Mouse (Mus musculus) cerebellum, adult 2 months (tissue): ENCODE measurements at regions not wholly inside any gene's neighbourhood (a gene's known extent, or its start where the extent isn't known, plus 50 kb on each side); places are given as distances from the start of the nearest gene placed in this dataset.

Experiments
- CTCF ChIP-seq: fragments of 200-500 bp; IDR thresholded peaks from 2 replicates; pipeline ENCODE4 v1.5.1; 2011; ENCODE audit warnings: low read depth, mild to moderate bottlenecking, control low read depth, low read length, moderate library complexity, borderline replicate concordance; ENCODE audit not compliant: insufficient read depth
- POLR2A ChIP-seq: fragments of 200-500 bp; IDR thresholded peaks from 2 replicates; pipeline ENCODE4 v1.6.1; 2011; ENCODE audit warnings: low read length, control low read depth, borderline replicate concordance; ENCODE audit not compliant: insufficient read depth

- TF ChIP-seq POLR2A: no peak
- no peak for TF ChIP-seq CTCF
Observed at GRCm38 (mm10) chr17:82134843-82135242, 396.7 kb upstream of the Slc8a1 start.
